Mouse (Mus musculus) lung, postnatal 0 days (tissue): ENCODE data around the gene Zfp219.

Experiments used
- CTCF ChIP-seq: IDR thresholded peaks from 2 replicates; pipeline ENCODE4 v1.5.1; 2016; ENCODE audit warnings: antibody characterized with exemption, mild to moderate bottlenecking
- EP300 ChIP-seq: IDR thresholded peaks from 2 replicates; pipeline ENCODE4 v1.6.1; 2016; ENCODE audit warnings: antibody characterized with exemption, mild to moderate bottlenecking, control low read depth

DNA sequence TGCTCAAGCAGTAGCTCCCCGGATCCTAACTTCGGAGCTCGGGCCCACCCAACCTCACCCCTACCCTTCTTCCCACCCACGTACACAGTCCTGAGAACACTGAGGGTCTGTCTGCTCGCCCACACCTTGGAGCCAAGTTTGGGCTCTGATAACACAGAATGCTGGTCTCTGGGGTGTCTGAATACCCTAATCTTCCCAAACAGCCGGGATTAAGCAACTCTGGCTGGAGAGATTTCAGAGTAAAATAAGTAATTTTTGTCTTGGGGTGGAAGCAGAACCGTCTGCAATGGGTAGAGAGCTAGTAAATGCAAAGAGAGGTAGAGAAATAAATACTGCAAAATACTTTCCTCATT is 34.4 kb downstream of the Zfp219 start:
- no peak for TF ChIP-seq CTCF
- no peak for TF ChIP-seq EP300
